Comparison of ENCODE assay signal across 8 mouse cellular contexts in the genomic region with DNA sequence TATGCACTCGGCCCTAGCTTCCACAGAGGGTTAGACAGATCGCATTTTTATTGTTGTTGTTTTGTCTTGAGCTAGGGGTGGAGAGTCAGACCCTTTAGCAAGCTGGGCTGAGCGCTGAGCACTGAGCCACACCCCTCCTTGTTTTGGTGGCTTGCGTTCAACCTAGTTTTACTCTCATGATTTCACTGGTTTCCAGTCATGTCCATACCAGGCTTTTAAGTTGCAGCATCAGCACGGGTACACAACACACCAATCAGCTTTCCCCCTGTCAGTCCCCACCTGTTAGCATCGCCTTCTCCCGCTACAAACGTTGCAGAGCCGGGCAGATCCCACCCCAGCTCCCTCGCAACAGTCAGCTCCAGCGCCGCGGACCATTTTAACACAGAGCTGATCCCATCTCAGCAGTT. TPM values are rescaled to one million over a fixed set of nuclear protein-coding genes. Genes with fewer than 3 reads are reported as not detected.
A peak's percentile ranks its signal among the peaks of the same experiment; 100 is the strongest.
DNase-seq lines count a peak whose midpoint lies in the region; ATAC-seq and TF ChIP-seq lines count a peak whose summit lies in the region.

No protein-coding gene starts in this region.

- ATAC-seq in forebrain, embryonic 16.5 days: peak; percentile 5; the same call in 1 of the 2 replicates
- peak; percentile 25 for ATAC-seq in megakaryocyte, adult 5-6 weeks (ENCODE audit: poor library complexity, severe bottlenecking)

- no peaks in the 10 kb centered on the region for H3K27me3 ChIP-seq in heart, embryonic 10.5 days (ENCODE audit: insufficient read depth, poor library complexity, severe bottlenecking)
- no peaks in the 10 kb centered on the region for H3K27me3 ChIP-seq in forebrain, embryonic 16.5 days (replicated peaks; ENCODE audit: control insufficient read depth, insufficient read depth, low read length)

- WGBS in heart, embryonic 10.5 days: under 1% methylated on average over 13 of the region's 13 CpGs
- WGBS in forebrain, embryonic 16.5 days: 0% methylated on average over 13 of the region's 13 CpGs

- peaks cover 13% of the 10 kb centered on the region for H3K4me1 ChIP-seq in heart, embryonic 10.5 days
- H3K4me1 ChIP-seq in ES-E14 (ENCODE audit: control insufficient read depth in 2 of 2, insufficient read depth in 2 of 2, low read length in 2 of 2, poor library complexity in 1 of 2): 0 out of 4 replicates have a peak, but pooled peaks cover 0 to 3% of the 10 kb centered on the region in 2 experiments
- peaks cover 12% of the 10 kb centered on the region for H3K4me1 ChIP-seq in forebrain, embryonic 16.5 days (replicated peaks; ENCODE audit: control insufficient read depth, insufficient read depth, low read length)

- no peak for DNase-seq in heart, embryonic 10.5 days (ENCODE audit: low spot score)
- DNase-seq in heart, postnatal 4 days: no peak
- no peak for DNase-seq in ES-E14 (ENCODE audit: low read depth, low spot score)
- no peak for DNase-seq in adrenal gland, postnatal 36 days
- DNase-seq in layer of hippocampus, adult 8-10 months (ENCODE audit: low spot score in 2 of 2): no peak
- DNase-seq in c-Kit-positive CD71-positive TER-119-positive erythroid progenitor cells, embryonic 14.5 days (ENCODE audit: low spot score): no peak

- H3K36me3 ChIP-seq in heart, embryonic 10.5 days: peaks cover 16% of the 10 kb centered on the region; the same call in 1 of the 2 replicates
- H3K36me3 ChIP-seq in ES-E14 (ENCODE audit: control insufficient read depth, insufficient read depth, low read length, poor library complexity, severe bottlenecking): peaks cover 2% of the 10 kb centered on the region; the same call in 1 of the 2 replicates
- H3K36me3 ChIP-seq in forebrain, embryonic 16.5 days (ENCODE audit: control insufficient read depth, insufficient read depth): no peaks in the 10 kb centered on the region

- H3K27ac ChIP-seq in heart, embryonic 10.5 days: peak overlapping the region; percentile 96
- H3K27ac ChIP-seq in ES-E14 (ENCODE audit: insufficient read depth, low read depth, low read length, poor library complexity, severe bottlenecking): peak overlapping the region; percentile 67
- peak overlapping the region; percentile 100; the same call in 1 of the 2 replicates for H3K27ac ChIP-seq in forebrain, embryonic 16.5 days (ENCODE audit: low read length)

- no peaks in the 10 kb centered on the region for H3K9me3 ChIP-seq in heart, embryonic 10.5 days
- no peaks in the 10 kb centered on the region for H3K9me3 ChIP-seq in ES-E14 (ENCODE audit: control insufficient read depth, insufficient read depth, low read depth, low read length)
- H3K9me3 ChIP-seq in forebrain, embryonic 16.5 days (ENCODE audit: control insufficient read depth, low read length): no peaks in the 10 kb centered on the region

- in situ Hi-C loops in ES-E14 (cut with MboI; ENCODE audit: low sequenced_read_pairs in 2 of 2, unreplicated experiment in 2 of 2): no loop called here

- peak overlapping the region; percentile 94 for H3K9ac ChIP-seq in ES-E14 (ENCODE audit: insufficient read depth, low read depth, low read length, poor library complexity, severe bottlenecking)
- peak overlapping the region; percentile 88 for H3K9ac ChIP-seq in forebrain, embryonic 16.5 days (replicated peaks; ENCODE audit: low read depth, low read length)

- peak overlapping the region; percentile 77 for H3K4me3 ChIP-seq in heart, embryonic 10.5 days
- peak overlapping the region; percentile 88 to 91 for H3K4me3 ChIP-seq in ES-E14 (ENCODE audit: insufficient read depth in 1 of 2, low read depth in 1 of 2, low read length in 2 of 2, poor library complexity in 1 of 2, severe bottlenecking in 1 of 2)
- H3K4me3 ChIP-seq in forebrain, embryonic 16.5 days (replicated peaks; ENCODE audit: low read length): peak overlapping the region; percentile 79

- peak overlapping the region; percentile 82 for H3K4me2 ChIP-seq in forebrain, embryonic 16.5 days (ENCODE audit: low read length)

TF ChIP-seq in ES-E14, 5 proteins besides CTCF, POLR2A, EP300 and RAD21:
- no peak for TF ChIP-seq ZC3H11A (IDR thresholded peaks at IDR 0.05; ENCODE audit: borderline replicate concordance, low read depth, low read length)
- TF ChIP-seq MAFK (IDR thresholded peaks at IDR 0.05; ENCODE audit: insufficient read depth, low read depth, low read length): 0 out of 2 replicates have a peak, but pooled peaks have one; percentile 24
- TF ChIP-seq ZNF384 (IDR thresholded peaks at IDR 0.05; ENCODE audit: low read depth, low read length): no peak
- TF ChIP-seq HCFC1 (IDR thresholded peaks at IDR 0.05; ENCODE audit: borderline replicate concordance, insufficient read depth, low read length): no peak
- no peak for TF ChIP-seq CHD2 (IDR thresholded peaks at IDR 0.05; ENCODE audit: low read depth, low read length)

RNA-seq across cellular contexts. Expression of gene Ndc80, which starts 0.4 kb away (rescaled TPM):
- polyA plus RNA-seq in heart, embryonic 10.5 days (2016; fragmentation: Nextera tagmentation; extraction: Ambion mirVana): 46.3 and 49.0 TPM in 2 replicates
- 10 to 100 TPM; 21.3 to 25.3 TPM for total RNA-seq in heart, postnatal 4 days (2021)
- 31.5 and 42.8 TPM in 2 replicates for total RNA-seq in ES-E14 (2012; rRNA removed)
- polyA plus RNA-seq in forebrain, embryonic 16.5 days (2015; fragmentation: Nextera tagmentation; extraction: Ambion mirVana): 17.7 and 21.1 TPM in 2 replicates
- total RNA-seq in megakaryocyte, adult 5-6 weeks (2015): 73.8 and 79.1 TPM in 2 replicates
- 108 and 113 TPM in 2 replicates for total RNA-seq in megakaryocyte, adult 5-6 weeks (2017)
- total RNA-seq in adrenal gland, postnatal 36 days (2021): 1 to 10 TPM; 3.1 to 3.6 TPM
- under 1 TPM; 0.37 to 0.73 (median 0.64) TPM for total RNA-seq in layer of hippocampus, adult 8-10 months (2022)

RNA-seq across cellular contexts. Expression of gene Spdya, which starts 25.6 kb away (rescaled TPM):
- polyA plus RNA-seq in heart, embryonic 10.5 days (2016; fragmentation: Nextera tagmentation; extraction: Ambion mirVana): 0.48 and 0.57 TPM in 2 replicates
- total RNA-seq in heart, postnatal 4 days (2021): under 1 TPM; 0.24 to 0.32 TPM
- total RNA-seq in ES-E14 (2012; rRNA removed): 0.22 and 0.32 TPM in 2 replicates
- polyA plus RNA-seq in forebrain, embryonic 16.5 days (2015; fragmentation: Nextera tagmentation; extraction: Ambion mirVana): 0.78 and 1.6 TPM in 2 replicates
- total RNA-seq in megakaryocyte, adult 5-6 weeks (2015): not detected in 2 replicates
- total RNA-seq in megakaryocyte, adult 5-6 weeks (2017): not detected in 2 replicates
- under 1 TPM; 0.53 to 0.82 TPM for total RNA-seq in adrenal gland, postnatal 36 days (2021)
- total RNA-seq in layer of hippocampus, adult 8-10 months (2022): 1 to 10 TPM; 1.1 to 2.4 (median 2.1) TPM

RNA-seq across cellular contexts. Expression of gene Smchd1, which starts 51.2 kb away (rescaled TPM):
- 46.8 and 62.3 TPM in 2 replicates for polyA plus RNA-seq in heart, embryonic 10.5 days (2016; fragmentation: Nextera tagmentation; extraction: Ambion mirVana)
- total RNA-seq in heart, postnatal 4 days (2021): 10 to 100 TPM; 33.8 to 36.2 TPM
- 35.5 and 41.0 TPM in 2 replicates for total RNA-seq in ES-E14 (2012; rRNA removed)
- 53.4 and 54.1 TPM in 2 replicates for polyA plus RNA-seq in forebrain, embryonic 16.5 days (2015; fragmentation: Nextera tagmentation; extraction: Ambion mirVana)
- total RNA-seq in megakaryocyte, adult 5-6 weeks (2015): 188 and 196 TPM in 2 replicates
- 244 and 254 TPM in 2 replicates for total RNA-seq in megakaryocyte, adult 5-6 weeks (2017)
- total RNA-seq in adrenal gland, postnatal 36 days (2021): 10 to 100 TPM; 36.8 to 42.1 TPM
- total RNA-seq in layer of hippocampus, adult 8-10 months (2022): 10 to 100 TPM; 30.3 to 34.7 (median 33.9) TPM
